Mouse (Mus musculus) cortical plate, adult 2 months (tissue): Measurements from ENCODE around the gene Vmn1r85.

Source experiments
- CTCF ChIP-seq: fragments of 200-500 bp; IDR thresholded peaks from 2 replicates; pipeline ENCODE4 v1.5.1; 2011; ENCODE audit warnings: mild to moderate bottlenecking, control low read depth, low read length; ENCODE audit not compliant: insufficient read depth; ENCODE audit errors: extremely low read depth
- POLR2A ChIP-seq: fragments of 200-500 bp; IDR thresholded peaks from 2 replicates; pipeline ENCODE4 v1.6.1; 2011; ENCODE audit warnings: mild to moderate bottlenecking, low read length, control low read depth; ENCODE audit not compliant: insufficient read depth; ENCODE audit errors: extremely low read depth

GRCm38 (mm10) chr7:13095073-13095472 is at the start of gene Vmn1r85:
- no peak for TF ChIP-seq POLR2A
- no peak for TF ChIP-seq CTCF
